Mouse (Mus musculus): ENCODE results near the gene Rcan3. TPM values are rescaled to one million over a fixed set of nuclear protein-coding genes. Genes with fewer than 3 reads are reported as not detected.
A peak's percentile ranks its signal among the peaks of the same experiment; 100 is the strongest.

Rcan3 gene
- total RNA-seq, 2 experiments from 2014 or later = 9.0 to 13.4 TPM

- no peak for DNase-seq
Measured at GRCm38 (mm10) chr4:135413491-135413890, 20.2 kb downstream of the Rcan3 start.

GRCm38 (mm10) chr4:135411633-135412032, 22.0 kb downstream of the Rcan3 start:
- peak; percentile 28 to 61 for DNase-seq

- peak in 1 of 2 experiments; percentile 14 for DNase-seq
Measured at GRCm38 (mm10) chr4:135406180-135406579, 27.5 kb downstream of the Rcan3 start.

DNA sequence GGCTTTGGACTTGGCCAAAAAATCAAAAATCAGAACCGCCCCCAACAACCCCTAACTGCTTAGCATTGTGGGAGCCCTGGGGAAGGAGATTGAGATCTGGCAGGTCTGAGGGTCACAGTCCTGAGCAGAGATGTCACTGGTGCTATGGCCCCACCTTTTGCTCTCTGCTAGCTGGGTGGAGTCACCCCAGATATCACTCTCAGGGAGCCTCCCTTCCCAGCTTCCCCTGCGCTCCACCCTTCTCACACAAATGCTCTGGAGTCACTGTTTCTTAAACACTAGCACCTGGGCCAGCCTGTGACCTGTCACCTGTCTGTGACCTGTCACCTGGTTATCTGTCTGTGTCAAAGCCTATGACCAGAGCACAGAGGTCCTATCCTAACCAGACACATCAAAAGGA, 28.7 kb downstream of the Rcan3 start:
- DNase-seq = no peak

GRCm38 (mm10) chr4:135404048-135404447, 29.6 kb downstream of the Rcan3 start:
- no peak for DNase-seq

DNA sequence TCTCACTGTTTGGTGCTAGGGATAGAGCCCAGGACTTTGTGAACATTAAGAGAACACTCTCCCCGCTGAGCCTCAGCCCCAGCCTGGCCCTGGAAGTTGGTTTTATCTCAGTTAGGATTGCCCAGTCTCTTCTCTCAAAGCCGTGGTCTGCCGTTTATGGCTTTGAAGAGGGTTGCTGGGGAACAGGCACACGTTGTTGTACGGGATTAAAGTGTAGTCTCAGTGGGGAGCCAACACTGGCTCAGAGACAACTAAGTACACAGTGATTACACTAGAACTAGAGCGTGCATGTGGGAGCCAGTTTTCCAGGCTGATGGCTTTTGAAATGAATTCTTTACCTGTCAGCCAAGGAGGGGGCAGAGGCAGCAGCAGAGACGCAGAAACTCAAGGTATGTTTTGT, 31.8 kb downstream of the Rcan3 start:
- DNase-seq = no peak

- no peak for DNase-seq
Measured at GRCm38 (mm10) chr4:135397991-135398390, 35.7 kb downstream of the Rcan3 start, which contains the start of gene Ncmap. Gene Ncmap (minus strand): TSS chr4:135398227.

DNA sequence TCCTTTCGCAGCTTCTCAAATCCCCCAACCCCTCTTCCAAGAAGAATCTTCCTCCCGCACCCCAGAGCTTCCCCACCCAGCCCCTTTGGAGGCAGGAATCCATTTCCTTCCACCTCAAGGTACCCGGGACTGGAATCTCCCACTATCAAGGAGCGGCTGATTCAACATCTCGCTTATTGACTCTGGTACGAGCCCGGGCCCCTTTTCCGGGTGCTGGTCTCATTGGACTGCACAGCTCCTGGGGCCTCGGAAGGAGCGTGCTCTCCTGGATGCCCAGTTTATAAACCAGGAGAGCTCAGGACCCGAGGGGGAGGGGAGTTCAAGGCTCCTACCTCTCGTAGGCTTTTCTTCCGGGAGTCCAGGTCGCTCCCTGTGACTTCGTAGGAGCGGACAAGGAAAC, 36.1 kb downstream of the Rcan3 start:
- DNase-seq = no peak

DNA sequence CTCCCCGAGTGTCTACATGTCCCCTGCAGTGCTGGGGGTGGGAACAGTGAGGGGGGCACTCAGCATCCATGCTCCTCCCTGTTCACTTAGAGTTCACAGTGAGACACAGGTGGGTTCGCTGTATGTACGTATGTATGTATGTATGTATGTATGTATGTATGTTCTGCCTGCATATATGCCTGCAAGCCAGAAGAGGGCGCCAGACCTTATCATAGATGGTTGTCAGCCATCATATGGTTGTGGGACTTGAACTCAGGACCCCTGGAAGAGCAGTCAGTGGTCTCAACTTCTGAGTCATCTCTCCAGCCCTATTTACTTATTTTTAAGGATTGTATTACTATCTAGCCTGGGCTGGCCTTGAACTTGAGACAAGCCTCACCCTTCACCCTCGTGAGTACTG, 37.4 kb downstream of the Rcan3 start:
- no peak for DNase-seq

GRCm38 (mm10) chr4:135395375-135395774, 38.3 kb downstream of the Rcan3 start:
- no peak for DNase-seq

DNA sequence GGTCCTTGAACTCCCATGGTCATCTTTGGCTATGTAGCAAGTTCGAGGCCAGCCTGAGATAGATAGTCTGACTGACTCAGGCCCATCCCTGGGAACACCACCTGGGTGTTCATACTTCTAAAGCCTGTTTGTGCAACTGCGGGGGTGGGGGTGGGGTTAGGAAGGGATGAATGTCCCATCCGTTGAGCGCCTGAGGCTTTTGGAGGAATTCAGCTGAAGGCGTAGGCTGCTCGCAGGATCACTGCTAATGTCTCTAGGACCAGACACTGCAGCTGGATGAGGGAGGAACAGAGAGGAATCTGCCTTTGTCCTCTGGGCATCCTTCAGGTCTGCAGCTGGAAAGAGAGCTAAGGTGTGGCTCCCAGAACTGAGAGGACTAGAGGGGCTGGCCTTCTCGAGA, 39.0 kb downstream of the Rcan3 start:
- no peak for DNase-seq

GRCm38 (mm10) chr4:135393381-135393780, 40.3 kb downstream of the Rcan3 start:
- no peak for DNase-seq

DNA sequence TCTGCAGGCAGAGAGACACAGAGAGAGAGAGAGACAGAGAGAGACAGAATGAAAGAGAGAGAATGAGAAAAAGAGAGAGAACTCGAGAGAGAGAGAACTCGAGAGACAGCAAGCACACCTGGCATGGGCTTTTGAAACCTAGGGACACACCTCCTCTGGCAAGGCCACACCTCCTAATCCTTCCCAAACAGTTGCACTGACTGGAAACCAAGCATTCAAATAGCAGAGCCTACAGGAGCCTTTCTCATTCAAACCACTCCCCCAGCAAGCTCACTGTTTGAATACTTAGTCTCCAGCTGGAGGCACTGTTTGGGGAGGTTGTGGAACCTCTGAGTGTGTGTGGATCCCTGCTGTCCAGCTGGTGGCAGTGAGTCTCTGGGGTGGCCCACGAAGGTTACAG, 40.9 kb downstream of the Rcan3 start:
- DNase-seq = no peak

DNA sequence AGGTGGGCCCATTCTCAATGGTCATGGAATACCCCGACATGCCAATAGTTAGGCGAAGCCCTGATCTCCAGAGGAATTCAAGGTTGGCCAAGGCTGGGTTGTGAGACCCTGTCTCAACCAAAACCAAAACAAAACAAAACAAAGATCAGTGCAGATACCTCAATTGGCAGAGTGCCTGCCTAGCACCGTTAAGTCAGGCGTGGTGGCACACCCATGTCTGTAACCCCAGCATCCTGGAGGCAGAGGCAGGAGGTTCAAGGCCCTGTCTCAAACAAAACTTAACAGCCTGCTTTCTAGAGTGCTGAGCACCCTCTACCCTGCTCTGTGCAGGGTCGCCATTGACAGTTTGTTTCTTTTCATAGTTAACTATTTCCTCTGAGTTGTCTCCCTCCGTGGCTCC, 42.6 kb downstream of the Rcan3 start:
- no peak for DNase-seq

- no peak for DNase-seq
Measured at GRCm38 (mm10) chr4:135385614-135386013, 48.0 kb downstream of the Rcan3 start.

- peak; percentile 49 to 78 for DNase-seq
Measured at GRCm38 (mm10) chr4:135382316-135382715, 51.3 kb downstream of the Rcan3 start.

GRCm38 (mm10) chr4:135381355-135381754, 52.3 kb downstream of the Rcan3 start:
- no peak for DNase-seq

DNA sequence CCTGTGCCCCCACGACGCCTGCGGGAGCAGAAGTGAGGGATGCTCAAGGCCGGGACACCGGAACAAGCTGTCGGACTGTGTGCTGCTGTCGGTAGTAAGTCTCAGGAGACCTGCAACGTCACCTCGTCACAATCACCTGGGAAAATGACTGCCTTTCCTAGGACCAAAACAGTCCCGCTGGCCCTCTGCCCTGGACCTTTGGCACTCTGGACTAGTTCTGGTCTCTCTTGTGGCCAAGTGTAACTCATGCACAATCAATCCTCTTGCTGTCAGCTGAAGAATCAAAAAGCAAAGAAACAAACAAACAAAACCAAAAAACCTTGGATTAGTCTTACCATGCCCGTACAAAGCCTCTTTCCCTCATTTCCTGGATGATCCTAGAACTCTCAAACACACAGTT, 56.4 kb downstream of the Rcan3 start:
- no peak for DNase-seq

GRCm38 (mm10) chr4:135375444-135375843, 58.2 kb downstream of the Rcan3 start:
- no peak for DNase-seq

DNA sequence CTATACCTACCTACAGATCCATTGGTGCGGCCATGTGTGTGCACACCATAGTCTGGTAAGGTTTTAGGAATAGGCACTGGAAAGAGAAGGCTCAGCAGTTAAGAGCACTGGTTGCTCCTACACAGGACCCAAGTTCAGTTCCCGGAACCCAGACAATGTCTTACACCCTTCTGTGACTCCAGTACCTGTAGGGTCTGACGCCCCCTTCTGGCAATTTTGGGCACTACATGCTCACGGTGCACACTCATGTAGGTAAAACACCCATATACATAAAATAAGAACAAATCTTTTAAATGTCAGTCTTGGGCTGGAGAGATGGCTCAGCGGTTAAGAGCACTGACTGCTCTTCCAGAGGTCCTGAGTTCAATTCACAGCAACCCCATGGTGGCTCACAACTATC, 60.4 kb downstream of the Rcan3 start:
- DNase-seq = no peak

GRCm38 (mm10) chr4:135370372-135370771, 63.3 kb downstream of the Rcan3 start:
- no peak for DNase-seq

- DNase-seq = no peak
Measured at GRCm38 (mm10) chr4:135362828-135363227, 70.8 kb downstream of the Rcan3 start.
